Mouse (Mus musculus) cerebellum, postnatal 4 days (tissue): ENCODE results near the gene Car12.

ENCODE experiments used
- DNase-seq, 2 experiments: peaks; one replicate each; pipeline ENCODE4 v3.0.0; 2022; ENCODE audit warnings: low spot score in 2 of 2, mixed read lengths in 1 of 2

The Car12 gene

GRCm38 (mm10) chr9:66710626-66711025 lies 2.9 kb upstream of the Car12 start:
- no peak for DNase-seq

DNA sequence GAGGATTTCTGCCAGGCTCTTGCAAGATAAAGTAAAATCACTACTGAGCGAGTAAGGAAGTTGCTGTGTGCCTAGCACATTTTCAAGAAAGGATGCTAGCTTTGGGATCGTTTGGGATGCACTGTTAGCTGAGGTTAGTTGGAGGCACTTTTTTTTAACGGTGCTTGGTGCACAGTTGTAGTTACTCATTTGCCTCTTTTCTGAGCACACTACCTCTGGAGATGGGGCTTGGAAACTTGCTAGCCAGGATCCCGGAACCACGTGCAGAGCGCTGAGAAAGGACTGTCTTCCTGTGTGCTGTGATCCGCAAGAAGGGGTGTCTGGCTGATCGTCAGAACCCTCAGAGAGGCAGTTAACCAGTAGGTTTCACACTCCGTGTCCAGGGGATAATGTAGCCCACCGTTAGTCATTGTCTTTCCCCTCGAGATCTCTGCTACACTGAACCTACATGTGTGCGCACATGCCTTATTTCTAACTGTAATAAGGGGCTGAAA lies 583 bp downstream of the Car12 start:
- no peak for DNase-seq

DNA sequence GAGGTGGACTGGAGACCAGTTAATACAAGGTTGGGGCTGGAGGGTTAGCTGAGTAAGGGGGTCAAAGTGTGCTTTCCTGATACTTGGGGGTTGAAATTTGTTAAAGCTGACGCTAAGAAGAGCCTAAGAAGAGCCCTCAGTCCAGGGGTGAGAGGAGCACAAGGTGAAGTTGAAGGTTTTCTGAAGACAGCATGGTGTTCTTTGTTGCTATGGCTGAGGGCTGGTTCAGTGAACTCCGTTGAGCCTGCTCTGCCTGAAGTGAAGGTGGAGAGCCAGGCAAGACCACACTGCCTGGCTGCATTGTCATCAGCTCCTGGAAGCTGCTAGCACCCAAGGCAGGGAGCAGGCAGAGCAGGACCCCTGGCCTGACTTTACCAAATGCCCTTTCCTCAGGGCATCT lies 1.9 kb downstream of the Car12 start:
- no peak for DNase-seq

DNA sequence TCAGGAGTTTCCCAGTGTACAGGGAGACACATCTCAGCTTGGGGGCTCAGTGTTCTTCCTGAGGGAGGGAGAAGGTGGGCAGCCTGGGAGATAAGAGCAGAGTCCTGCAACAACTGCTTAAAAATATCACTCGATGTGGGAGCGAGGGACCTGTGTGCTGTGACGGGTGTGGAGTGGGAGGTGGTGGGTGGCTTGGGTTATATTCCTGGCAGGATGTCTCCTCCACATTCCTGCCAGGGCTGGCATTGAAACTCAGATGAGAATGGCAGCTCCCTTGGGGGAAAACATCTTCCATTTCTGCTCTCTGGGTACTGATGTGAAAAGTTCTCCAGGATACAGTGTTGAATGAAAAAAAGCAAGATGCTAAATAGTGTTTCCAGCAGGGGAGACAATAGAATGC lies 3.0 kb downstream of the Car12 start:
- no peak for DNase-seq

DNA sequence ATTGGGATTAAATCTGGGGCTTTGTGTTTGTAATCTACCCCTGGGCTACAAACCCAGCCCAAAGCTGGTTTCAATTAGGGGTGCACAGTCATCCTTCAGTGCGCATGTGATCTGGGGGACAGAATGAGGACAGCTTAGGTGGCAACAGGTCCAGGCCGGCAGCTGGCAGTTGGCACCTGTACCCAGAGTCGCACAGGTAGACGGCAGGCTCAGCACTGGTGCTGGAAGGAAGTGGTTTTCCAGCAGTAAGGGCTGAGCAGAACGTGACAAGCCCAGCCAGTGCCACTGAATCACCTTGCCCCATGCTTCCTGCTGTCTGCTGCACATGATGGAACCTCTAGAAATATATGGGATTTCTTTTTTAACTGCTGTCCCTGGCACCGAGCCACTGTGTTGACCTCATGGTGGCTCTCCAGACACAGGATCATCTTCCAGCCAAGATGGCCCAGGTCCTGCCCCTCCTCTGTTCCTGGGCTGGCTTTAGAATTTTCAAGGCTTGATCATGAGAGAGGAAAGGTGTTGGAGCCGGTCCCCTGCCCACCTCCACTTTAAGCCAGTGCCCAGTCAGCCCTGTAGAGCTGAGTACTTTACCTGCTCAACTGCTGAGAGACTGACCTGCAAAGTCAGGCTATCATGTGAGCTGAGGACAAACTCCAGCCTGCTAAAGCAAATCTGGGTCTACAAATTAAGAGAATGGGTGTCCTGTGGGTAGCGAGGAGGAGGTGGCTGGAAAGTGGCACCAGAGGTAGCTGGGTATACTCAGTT lies 7.4 kb downstream of the Car12 start:
- DNase-seq: no peak

DNA sequence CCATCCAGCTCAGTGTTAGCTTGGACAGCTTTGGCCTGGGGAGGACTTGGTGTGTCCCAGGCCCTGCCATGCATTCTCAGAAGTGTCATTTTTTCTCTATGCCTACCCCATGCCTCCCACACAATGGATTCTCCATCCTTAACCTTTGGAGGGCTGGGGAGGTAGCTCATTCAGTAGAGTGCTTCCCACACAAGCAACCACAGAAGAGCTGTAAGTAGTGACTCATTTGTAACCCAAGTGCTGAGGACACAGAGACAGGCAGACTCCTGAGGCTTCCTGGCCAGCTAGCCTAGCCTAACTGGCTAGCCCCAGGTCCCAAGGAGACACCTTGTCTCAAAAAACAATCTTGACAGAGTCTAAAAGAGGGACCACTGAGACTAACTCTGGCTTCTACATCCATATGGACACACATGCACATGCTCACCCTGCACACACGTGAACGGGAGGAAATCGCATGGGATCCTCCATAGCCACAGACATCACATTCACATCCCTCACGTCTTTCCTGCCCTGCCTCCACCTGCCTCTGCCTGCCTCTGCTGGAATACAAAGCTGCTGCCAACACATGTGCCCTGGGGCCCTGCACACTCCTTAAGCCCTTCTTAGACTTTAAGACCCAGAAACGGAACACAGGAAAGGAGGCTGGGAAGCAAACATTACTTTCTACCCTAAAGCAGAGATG lies 8.8 kb downstream of the Car12 start:
- no peak for DNase-seq

GRCm38 (mm10) chr9:66722869-66723272 lies 9.4 kb downstream of the Car12 start:
- DNase-seq: no peak

- no peak for DNase-seq
These were observed 12.1 kb downstream of the Car12 start for GRCm38 (mm10) chr9:66725591-66725990.

DNA sequence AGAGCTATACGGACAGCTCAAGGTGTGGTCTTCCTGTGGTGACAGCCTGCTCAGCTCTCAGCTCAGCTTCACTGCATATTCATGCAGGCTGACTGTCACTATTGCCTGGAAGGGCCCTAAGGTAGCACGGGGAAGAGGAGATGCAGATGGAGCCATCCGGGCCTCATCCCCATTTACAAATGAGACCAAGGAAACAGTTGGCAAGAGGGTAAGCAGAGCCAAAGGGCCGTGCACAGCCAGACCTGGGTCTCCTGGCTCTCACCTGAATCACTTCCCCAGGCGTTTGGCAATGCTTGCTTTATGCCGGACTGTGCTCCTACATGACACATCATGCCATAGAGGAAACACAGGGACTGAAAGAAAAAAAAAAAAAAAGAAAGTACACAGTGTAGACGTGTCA lies 13.8 kb downstream of the Car12 start:
- no peak for DNase-seq

DNA sequence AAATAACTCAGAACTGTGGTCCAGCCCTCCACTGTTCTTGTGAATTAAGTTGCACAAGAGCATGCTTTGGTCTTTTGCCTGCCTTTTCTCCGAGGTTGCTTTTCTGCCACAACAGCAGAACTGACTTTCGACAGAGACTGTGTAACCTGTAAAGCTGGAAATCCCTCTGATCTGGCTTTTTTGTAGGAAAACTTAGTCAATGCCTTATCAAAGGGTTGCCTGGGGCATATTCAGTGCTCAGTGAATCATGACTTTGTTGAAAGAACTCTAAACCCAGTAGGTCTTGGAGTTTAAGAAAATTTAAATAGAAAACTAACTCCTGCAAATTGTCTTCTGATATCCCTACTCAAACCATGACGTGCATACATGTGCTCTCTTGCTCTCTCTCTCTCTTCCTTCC lies 17.1 kb downstream of the Car12 start:
- DNase-seq: no peak

- no peak for DNase-seq
These were observed 17.8 kb downstream of the Car12 start for GRCm38 (mm10) chr9:66731284-66731683.

DNA sequence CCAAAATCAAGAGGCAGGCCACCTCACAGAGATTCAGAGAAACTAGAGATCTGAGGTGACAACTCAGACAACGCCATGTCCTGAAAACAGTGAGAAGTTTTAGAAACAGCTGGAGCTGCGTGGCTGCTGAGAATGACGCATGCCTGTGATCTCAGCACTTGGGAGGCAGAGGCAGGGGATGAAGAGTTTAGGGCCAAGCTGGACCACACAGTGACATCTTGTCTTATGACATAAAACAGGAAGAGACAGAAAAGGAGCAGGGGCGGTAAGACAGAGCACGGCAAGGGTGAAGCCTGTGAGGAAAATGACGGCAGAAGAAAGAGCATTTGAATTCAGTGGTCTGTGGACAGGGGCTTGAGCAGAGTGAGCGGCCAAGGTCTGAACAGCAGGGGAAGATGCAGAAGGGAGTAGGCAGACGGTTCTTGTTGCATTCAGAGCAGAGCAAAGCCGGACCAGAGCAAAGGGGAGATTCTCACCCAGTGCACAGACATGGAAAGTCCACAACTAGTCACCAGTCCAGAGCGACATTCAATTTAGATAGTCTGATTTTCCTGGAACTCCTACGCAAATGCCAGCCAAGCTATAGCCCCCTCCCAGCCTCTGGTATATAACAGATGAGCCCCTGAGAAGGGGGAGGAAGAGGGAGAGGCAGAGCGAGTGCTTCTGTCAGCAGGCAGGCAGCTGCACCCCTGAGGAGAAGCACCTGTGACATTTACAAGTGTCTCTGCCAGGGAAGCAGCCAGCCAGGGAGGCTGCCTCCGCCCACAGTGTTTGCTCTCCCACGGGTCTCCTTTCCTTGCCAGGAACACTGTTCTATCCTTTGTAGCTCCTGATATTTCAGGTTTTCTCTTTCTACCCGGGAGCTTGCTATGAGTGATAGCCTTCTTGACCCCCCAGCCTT lies 19.6 kb downstream of the Car12 start:
- DNase-seq: peak in 1 of 2 experiments; percentile 21

- no peak for DNase-seq
These were observed 21.1 kb downstream of the Car12 start for GRCm38 (mm10) chr9:66734568-66734967.

DNA sequence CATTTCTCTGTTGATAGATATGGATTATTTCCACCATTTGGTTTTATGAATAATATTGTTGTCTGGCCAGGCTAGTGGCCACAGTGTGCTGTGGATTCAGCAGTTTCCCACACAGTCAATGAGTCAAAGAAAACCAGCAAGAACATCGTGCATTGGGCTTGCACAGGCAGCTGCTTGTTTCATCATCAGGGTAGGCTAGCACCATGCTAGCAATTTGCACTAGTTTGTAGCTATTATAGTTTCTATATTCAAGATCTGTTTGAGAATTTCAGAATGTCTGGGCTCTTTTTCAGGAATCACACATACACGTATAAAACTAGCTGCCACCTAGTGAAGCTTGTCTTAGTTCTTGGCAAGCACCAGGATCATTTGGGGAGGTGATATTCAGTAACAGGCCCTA lies 21.6 kb downstream of the Car12 start:
- no peak for DNase-seq

GRCm38 (mm10) chr9:66736016-66736415 lies 22.5 kb downstream of the Car12 start:
- no peak for DNase-seq

GRCm38 (mm10) chr9:66736551-66736950 lies 23.1 kb downstream of the Car12 start:
- DNase-seq: no peak

DNA sequence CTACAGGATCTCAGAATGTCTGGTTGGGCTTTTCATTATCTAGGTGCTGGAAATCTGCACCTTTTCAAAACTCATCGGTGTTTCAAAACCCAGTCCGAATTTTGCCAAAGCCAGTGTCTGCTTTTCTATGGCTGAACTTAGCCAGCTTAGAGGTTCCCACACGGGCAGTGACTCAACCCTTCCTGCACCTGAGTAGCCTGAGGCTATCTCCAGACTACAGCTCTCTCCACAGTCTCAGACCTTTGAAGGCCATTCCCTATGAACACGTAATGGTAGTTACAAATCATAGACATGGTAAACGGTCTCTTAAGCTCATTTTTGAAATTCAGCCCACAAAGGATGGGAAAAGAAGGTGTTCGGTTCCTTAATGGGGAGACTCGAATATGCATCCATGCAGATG lies 26.0 kb downstream of the Car12 start:
- DNase-seq: no peak

DNA sequence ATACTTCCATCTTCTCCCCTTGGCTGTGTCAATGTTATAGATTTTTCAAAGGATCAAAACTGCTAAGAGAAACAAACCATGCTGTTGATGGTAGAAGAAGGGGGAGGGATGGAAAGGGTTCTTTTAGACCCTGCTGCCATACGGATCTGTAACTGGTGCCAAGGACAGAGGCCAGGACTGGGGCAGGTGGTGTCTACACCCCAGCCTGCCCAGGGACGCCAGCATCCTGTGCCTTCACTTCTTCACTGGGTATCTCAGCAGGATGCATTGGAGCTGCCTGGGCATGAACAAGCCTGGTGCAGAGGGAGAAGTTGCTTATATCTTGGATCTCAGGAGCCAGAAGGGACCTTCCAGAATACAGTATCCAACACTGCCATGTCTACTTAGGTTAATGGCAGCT lies 31.0 kb downstream of the Car12 start:
- no peak for DNase-seq

- no peak for DNase-seq
These were observed 34.9 kb downstream of the Car12 start for GRCm38 (mm10) chr9:66748390-66748789.

GRCm38 (mm10) chr9:66752849-66753248 lies 39.4 kb downstream of the Car12 start:
- no peak for DNase-seq

DNA sequence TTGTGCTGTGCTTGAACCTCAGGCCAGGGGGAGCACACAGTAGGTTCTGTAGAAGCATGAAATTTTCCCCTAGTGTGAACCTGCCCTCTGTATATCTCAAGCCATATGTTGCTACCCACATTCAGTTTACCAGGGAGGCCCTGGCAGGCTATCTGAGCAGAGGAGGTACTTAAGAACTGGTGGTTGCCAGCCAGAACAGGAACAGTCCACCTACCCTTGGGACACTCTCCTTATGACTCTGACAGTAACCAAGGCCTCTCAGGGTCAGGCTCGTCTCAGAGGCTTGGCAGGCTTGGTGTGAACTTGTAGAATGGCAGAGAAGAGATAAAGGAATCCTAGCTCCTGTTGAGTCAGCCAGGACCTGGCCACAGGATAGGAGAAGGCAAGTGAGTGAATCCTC lies 47.5 kb downstream of the Car12 start:
- no peak for DNase-seq

GRCm38 (mm10) chr9:66768721-66769120 lies 55.2 kb downstream of the Car12 start:
- no peak for DNase-seq
